Mouse (Mus musculus) hindbrain, embryonic 10.5 days (tissue): ENCODE measurements at regions not wholly inside any gene's neighbourhood (a gene's known extent, or its start where the extent isn't known, plus 50 kb on each side); places are given as distances from the start of the nearest gene placed in this dataset.

ENCODE experiments used
- DNase-seq: peaks from one replicate; pipeline ENCODE4 v3.0.0-alpha.2; 2017; ENCODE audit warnings: low spot score
- H3K27ac ChIP-seq: fragments of 300-500 bp; sonication (generic); 2 replicates; pipeline ENCODE4 v1.5.1; 2016; ENCODE audit warnings: mild to moderate bottlenecking, moderate library complexity
- H3K27me3 ChIP-seq: fragments of 300-500 bp; sonication (generic); 2 replicates; pipeline ENCODE4 v1.6.1; 2016; ENCODE audit warnings: mild to moderate bottlenecking; ENCODE audit not compliant: poor library complexity, insufficient read depth, severe bottlenecking
- H3K36me3 ChIP-seq: fragments of 300-500 bp; sonication (generic); 2 replicates; pipeline ENCODE4 v1.6.1; 2016; ENCODE audit warnings: mild to moderate bottlenecking, moderate library complexity
- H3K4me1 ChIP-seq: fragments of 300-500 bp; sonication (generic); replicated peaks from 2 replicates; pipeline ENCODE4 v1.6.1; 2016; ENCODE audit warnings: mild to moderate bottlenecking
- H3K4me3 ChIP-seq: fragments of 300-500 bp; sonication (generic); 2 replicates; pipeline ENCODE4 v1.5.1; 2016; ENCODE audit warnings: mild to moderate bottlenecking, moderate library complexity
- H3K9me3 ChIP-seq: fragments of 300-500 bp; sonication (generic); 2 replicates; pipeline ENCODE4 v1.6.1; 2016; ENCODE audit warnings: mild to moderate bottlenecking, moderate library complexity
- WGBS: fragments of 180-500 bp; shearing (Covaris S2); methylation state at CpG from one replicate; pipeline ENCODE4 v1.1.7; 2016; 5-methylcytosine and 5-hydroxymethylcytosine counted together

DNA sequence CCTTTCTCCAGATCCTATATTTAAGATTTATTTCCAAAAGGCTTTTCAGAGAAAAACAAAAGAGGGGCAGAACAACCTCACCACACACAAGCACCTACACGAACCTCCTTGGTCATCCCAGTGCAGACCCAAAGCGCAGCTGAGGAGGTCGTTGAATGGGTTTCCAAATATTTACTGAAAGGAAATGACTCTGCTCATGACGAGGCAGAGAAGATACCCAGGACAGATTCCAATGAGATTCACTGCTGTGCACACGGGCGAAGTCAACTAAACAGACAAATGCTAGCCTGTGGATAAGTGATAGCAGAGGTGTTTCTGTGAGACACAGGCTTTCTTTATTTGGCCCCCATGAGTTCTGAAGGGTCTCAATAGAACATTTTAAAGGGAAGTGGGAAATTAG, 70.7 kb upstream of the Gm47985 start:
- no peaks in the 10 kb centered on the region for H3K36me3 ChIP-seq
- H3K4me3 ChIP-seq: no peak overlapping the region
- DNase-seq: no peak
- H3K27ac ChIP-seq: no peak overlapping the region
- H3K27me3 ChIP-seq: no peaks in the 10 kb centered on the region
- H3K9me3 ChIP-seq: no peaks in the 10 kb centered on the region
- peaks cover 16% of the 10 kb centered on the region; the same call in 1 of the 2 replicates for H3K4me1 ChIP-seq
- WGBS: 76% methylated on average over 6 of the region's 6 CpGs

DNA sequence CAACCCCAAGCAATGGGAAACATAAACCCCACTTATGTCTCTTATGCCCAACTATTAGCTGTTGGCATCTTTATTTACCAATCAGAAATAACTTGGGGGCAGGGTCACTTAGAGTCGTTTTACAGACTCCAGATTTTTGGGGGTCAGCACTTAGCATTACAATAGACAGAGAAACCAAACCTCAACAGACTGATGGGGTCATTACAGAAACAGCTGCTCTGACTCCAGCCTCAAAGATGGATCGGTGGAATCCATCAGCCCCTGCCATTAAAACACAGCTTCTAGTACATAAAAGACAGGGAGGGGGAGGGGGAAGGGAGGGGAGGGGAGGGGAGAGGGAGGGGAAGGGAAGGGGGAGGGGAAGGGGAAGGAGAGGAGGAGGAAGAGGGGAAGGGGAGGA, 69.9 kb upstream of the Gm47985 start:
- WGBS: 36% methylated on average over 2 of the region's 2 CpGs
- peaks cover 19% of the 10 kb centered on the region for H3K4me1 ChIP-seq
- no peaks in the 10 kb centered on the region for H3K27me3 ChIP-seq
- H3K4me3 ChIP-seq: no peak overlapping the region
- no peak for DNase-seq
- no peak overlapping the region; the same call in 1 of the 2 replicates for H3K27ac ChIP-seq
- no peaks in the 10 kb centered on the region for H3K36me3 ChIP-seq
- no peaks in the 10 kb centered on the region for H3K9me3 ChIP-seq

DNA sequence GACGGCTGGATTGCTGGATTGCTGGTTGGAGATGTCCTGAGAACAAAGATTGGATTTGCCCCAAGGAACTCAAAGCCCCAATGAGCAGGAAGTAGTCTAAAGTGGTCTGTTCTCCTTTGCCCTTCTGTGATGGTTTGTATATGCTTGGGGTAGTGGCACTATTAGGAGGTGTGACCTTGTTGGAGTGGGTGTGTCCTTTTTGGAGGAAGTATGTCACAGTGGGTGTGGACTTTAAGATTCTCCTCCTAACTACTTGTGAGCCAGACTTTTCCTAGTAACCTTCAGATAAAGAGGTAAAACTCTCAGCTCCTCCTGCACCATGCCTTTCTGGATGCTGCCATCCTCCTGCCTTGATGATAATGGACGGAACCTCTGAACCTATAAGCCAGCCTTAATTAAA, 69.1 kb upstream of the Gm47985 start:
- 86% methylated on average over 2 of the region's 2 CpGs for WGBS
- Histone ChIP-seq H3K36me3 (no peaks in the 10 kb centered on the region), H3K9me3 (no peaks in the 10 kb centered on the region), H3K27ac (0 out of 2 replicates have a peak overlapping the region, but pooled peaks have one; percentile 23), H3K4me3 (no peak overlapping the region), H3K27me3 (no peaks in the 10 kb centered on the region), H3K4me1 (peaks cover 22% of the 10 kb centered on the region)
- no peak for DNase-seq

DNA sequence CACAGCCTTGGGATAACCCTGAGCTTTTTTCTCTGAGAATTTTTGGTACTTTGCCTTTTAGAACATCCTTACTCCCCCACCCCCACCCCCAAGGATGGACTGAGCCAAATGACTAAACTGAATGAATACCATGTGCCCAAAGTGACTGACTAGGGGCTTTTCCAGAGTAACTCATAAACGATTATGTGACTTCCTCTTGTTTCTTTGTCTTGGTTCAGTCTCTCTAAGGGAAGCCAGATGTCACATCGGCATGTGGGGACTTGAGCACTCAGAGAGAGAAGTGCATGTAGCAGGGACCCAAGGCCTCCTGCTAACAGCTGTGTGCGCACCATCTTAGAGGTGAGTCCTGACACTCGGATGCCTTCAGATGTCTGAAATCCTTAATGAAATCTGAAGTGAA, 63.8 kb upstream of the Gm47985 start:
- no peak overlapping the region for H3K4me3 ChIP-seq
- H3K9me3 ChIP-seq: no peaks in the 10 kb centered on the region
- no peaks in the 10 kb centered on the region for H3K27me3 ChIP-seq
- 0 out of 2 replicates have a peak overlapping the region, but pooled peaks have one; percentile 16 for H3K27ac ChIP-seq
- DNase-seq: no peak
- H3K36me3 ChIP-seq: no peaks in the 10 kb centered on the region
- H3K4me1 ChIP-seq: peaks cover 12% of the 10 kb centered on the region
- WGBS: 63% methylated on average over 4 of the region's 4 CpGs

DNA sequence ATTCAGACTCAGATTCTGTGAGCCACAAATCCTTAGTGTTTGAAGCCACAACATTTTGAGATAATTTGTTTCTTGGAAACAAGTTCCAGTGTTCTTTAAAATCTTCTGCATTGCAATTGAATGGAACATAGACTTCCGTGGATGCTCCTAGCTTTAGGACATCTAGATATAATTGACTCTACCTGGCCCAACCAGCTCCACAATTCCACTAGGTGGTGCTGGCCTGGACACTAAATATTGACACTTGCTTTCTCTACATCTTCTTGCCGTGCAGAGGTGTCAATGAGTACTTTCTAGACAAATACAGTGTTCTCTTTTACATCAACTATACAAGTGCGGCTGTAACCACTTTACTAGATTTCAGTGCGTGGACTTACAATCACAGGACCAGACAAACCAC, 63.4 kb upstream of the Gm47985 start:
- Histone ChIP-seq H3K27ac (no peak overlapping the region), H3K4me1 (peaks cover 12% of the 10 kb centered on the region), H3K4me3 (no peak overlapping the region), H3K9me3 (no peaks in the 10 kb centered on the region), H3K36me3 (no peaks in the 10 kb centered on the region), H3K27me3 (no peaks in the 10 kb centered on the region)
- no peak for DNase-seq
- WGBS: 92% methylated on average over 4 of the region's 4 CpGs

DNA sequence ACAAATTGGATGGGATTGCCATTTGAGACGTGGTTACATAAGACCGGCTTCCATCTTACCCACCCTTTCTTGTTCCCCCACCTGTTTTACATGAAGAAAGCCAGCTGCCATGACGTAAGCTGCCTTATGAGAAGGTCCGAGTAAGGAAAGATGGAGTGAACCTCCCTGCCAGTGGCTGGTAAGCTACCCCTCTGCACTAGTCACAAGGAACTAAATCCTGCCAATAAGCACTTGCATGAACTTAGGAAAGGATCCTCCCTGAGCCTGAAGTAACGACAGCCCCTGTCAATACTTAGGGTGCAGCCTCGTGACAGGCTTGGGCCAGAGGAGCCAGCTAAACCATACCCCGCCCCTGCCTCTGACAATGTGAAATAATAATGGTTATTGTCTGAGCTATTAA, 62.8 kb upstream of the Gm47985 start:
- no peaks in the 10 kb centered on the region for H3K27me3 ChIP-seq

DNA sequence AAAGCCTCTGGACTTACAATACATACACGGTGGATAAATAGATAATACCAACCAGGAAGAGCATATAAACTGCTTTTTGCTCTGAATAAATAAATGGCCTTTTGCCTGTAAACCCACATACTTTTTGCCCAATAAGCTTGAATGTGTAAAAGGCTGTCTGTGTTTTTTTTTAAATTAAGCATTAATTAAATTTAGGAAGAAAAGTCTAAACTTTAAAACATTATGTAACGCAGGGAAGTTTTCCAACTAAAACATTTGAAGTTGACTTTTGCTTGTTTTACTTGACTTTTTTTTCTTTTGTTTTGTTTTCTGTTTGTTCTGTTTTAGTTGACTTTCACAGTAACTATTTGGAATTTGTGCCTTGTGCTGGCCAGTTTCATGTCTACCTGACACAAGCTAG, 60.7 kb upstream of the Gm47985 start:
- Histone ChIP-seq H3K27ac (no peak overlapping the region), H3K36me3 (no peaks in the 10 kb centered on the region), H3K4me1 (peaks cover 12% of the 10 kb centered on the region), H3K4me3 (no peak overlapping the region), H3K9me3 (no peaks in the 10 kb centered on the region), H3K27me3 (no peaks in the 10 kb centered on the region)
- DNase-seq: no peak
- 93% methylated on average over 2 of the region's 2 CpGs for WGBS

More for the DNA sequence above, 62.8 kb upstream of the Gm47985 start:
- DNase-seq: no peak
- Histone ChIP-seq H3K4me3 (no peak overlapping the region), H3K4me1 (peaks cover 12% of the 10 kb centered on the region), H3K27ac (no peak overlapping the region), H3K36me3 (no peaks in the 10 kb centered on the region), H3K9me3 (no peaks in the 10 kb centered on the region)
- 86% methylated on average over 7 of the region's 7 CpGs for WGBS

DNA sequence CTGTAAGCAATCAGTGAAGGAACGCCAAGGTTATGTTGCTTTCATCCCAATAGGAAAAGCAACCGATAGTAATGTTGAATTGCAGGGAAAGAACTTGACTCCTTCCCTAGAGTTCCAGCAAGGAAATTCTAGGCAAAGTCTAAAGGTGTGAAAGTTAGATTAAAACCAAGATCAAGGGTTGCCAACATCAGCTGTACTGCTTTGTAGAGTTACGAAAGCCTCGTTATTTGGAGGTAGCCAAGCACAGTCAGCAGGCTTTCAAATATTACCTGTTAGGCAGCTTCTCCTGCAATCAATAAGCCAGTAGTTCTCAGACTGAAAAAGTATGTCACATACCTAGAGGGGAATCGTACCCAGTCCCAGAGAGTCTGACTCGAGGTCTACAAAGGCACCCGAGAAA, 58.4 kb upstream of the Gm47985 start:
- Histone ChIP-seq H3K27ac (no peak overlapping the region), H3K9me3 (no peaks in the 10 kb centered on the region), H3K36me3 (no peaks in the 10 kb centered on the region), H3K4me1 (no peaks in the 10 kb centered on the region), H3K27me3 (no peaks in the 10 kb centered on the region), H3K4me3 (no peak overlapping the region)
- DNase-seq: no peak
- WGBS: 93% methylated on average over 7 of the region's 7 CpGs

DNA sequence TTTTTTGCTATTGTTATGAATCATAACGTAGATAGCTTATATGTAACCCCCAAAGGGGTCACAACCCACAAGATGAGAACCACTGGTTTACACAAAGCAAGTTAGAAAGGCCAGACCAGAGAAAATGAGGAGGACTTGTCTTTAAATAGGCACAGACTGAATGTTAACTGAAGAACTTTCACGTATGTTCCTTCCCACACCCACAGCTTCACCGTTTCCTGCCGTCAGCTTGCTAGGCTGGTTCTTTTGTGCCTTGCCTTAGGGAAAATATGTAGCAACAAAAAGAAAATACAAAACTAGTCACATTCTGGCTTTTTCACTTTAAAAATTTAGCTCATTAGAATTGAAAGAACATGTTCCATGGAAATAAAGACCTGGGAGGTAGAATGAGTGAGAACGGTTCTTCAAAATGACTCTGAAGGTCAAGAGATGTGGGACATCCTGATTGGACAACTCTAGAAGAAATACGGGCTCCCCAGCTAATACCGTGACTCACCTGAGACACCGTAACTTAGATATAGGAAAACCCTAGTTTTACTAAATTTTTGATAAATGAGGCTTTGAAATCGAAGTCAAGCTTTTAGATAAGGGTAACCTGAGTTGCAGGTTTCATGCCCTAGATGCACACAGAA, 57.2 kb upstream of the Gm47985 start:
- Histone ChIP-seq H3K4me1 (no peaks in the 10 kb centered on the region), H3K27ac (no peak overlapping the region), H3K36me3 (no peaks in the 10 kb centered on the region), H3K4me3 (no peak overlapping the region), H3K9me3 (no peaks in the 10 kb centered on the region), H3K27me3 (no peaks in the 10 kb centered on the region)
- DNase-seq: no peak
- 91% methylated on average over 9 of the region's 9 CpGs for WGBS

DNA sequence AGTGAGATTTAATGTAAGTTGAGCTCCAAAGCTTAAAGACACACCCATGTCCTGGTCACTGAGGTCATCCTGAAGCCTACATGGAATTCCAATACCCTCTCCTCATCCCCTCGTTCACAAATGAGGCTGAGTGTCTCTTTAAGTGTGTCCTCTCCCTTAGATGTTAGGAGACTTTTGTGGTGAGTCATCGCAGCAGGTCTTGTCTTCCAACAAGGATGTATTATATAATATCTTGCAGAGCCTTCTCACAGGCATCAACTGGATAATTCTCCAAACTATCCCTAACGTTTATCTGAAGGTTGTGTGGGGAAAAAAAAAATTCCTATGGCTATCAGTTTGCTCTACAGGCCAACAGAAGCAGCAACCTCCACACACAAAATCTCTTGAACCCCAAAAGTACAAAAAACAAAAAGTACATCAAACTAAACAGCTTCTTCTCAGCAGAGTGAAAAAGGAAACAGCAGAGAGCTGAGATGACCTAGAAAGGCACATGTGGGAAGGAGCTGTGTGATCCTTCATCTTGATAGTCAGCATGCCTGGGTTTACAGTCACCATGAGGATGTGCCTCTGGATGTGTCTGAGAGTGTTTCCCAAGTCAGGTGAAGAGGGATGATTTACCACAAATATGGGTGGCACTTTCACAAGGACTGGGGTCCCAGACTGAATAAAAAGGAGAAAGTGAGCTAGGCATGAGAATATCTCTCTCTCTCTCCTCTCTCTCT, 56.4 kb upstream of the Gm47985 start:
- Histone ChIP-seq H3K9me3 (no peaks in the 10 kb centered on the region), H3K36me3 (no peaks in the 10 kb centered on the region), H3K4me1 (no peaks in the 10 kb centered on the region), H3K4me3 (no peak overlapping the region), H3K27me3 (no peaks in the 10 kb centered on the region), H3K27ac (no peak overlapping the region)
- 81% methylated on average over 3 of the region's 3 CpGs for WGBS
- no peak for DNase-seq

DNA sequence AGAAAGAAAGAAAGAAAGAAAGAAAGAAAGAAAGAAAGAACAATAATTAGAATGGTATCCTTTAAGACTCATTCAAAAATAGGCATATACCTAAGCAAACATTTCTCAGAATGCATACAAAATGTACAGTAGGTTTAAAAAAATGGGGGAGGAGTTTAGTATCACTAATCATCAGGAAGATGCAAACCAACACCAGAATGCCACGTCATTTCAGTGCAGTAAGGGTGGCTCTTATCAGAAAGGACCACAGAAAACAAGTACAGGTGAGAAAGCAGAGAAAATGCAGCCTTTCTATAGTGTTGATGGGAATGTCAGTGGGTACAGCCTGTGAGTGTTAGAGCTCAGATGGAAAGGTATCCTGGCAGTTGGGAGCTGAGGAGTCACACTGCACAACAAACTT, 55.6 kb upstream of the Gm47985 start:
- Histone ChIP-seq H3K36me3 (no peaks in the 10 kb centered on the region), H3K4me3 (no peak overlapping the region), H3K9me3 (no peaks in the 10 kb centered on the region), H3K4me1 (no peaks in the 10 kb centered on the region), H3K27ac (no peak overlapping the region), H3K27me3 (no peaks in the 10 kb centered on the region)
- 85% methylated on average over 1 of the region's 1 CpGs for WGBS
- DNase-seq: no peak

DNA sequence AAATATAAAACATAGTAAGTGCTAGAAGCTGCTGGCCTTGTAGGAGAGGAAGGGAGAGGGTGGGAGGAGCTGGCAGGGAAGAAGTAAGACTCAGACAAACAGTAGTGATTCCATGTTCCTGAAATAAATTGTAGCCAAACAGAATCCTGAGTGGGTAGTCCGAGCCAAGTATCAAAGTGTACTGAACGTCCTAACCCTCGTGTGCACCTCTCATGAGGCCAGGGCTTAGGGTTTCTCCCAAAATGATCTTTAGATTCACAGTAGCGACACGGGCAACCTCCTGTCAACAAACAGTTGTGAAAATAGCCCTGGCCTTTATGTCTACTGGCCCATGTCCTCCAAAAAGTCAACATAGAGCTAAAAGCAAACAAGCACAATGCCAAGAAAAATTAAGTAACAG, 54.3 kb upstream of the Gm47985 start:
- WGBS: 81% methylated on average over 5 of the region's 5 CpGs
- DNase-seq: no peak
- no peaks in the 10 kb centered on the region for H3K36me3 ChIP-seq
- H3K9me3 ChIP-seq: no peaks in the 10 kb centered on the region
- H3K4me1 ChIP-seq: no peaks in the 10 kb centered on the region
- H3K27ac ChIP-seq: no peak overlapping the region
- no peak overlapping the region for H3K4me3 ChIP-seq
- H3K27me3 ChIP-seq: no peaks in the 10 kb centered on the region

DNA sequence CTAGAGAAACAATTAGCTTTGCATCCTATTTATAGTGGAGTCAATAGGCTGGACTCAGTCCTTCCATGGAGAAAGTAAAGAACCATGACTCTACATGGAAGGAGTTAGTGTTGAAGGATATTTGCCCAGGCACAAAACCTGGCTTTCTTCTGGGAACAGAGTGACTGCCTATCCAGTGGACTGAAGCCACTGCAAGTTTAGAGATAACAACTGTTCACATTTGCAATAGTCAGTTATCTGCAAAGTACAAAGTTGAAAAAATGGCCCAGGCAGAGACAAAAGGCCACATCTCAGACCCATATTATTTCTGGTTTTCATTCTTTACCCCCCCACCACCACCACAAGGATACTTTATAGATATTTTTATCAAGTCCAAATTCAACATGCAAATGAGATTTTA, 53.4 kb upstream of the Gm47985 start:
- no peaks in the 10 kb centered on the region for H3K9me3 ChIP-seq
- no peak overlapping the region for H3K4me3 ChIP-seq
- no peaks in the 10 kb centered on the region for H3K27me3 ChIP-seq
- no peak overlapping the region for H3K27ac ChIP-seq
- DNase-seq: no peak
- H3K4me1 ChIP-seq: no peaks in the 10 kb centered on the region
- no peaks in the 10 kb centered on the region for H3K36me3 ChIP-seq
